Mouse (Mus musculus) lung, postnatal 25 days (tissue): ENCODE data around the gene Errfi1.

Experiments used
- DNase-seq: peaks from one replicate; pipeline ENCODE4 v3.0.0; 2022; ENCODE audit warnings: low spot score

Errfi1 gene

GRCm38 (mm10) chr4:150853680-150854461, at the start of gene Errfi1:
Errfi1 (plus strand) TSS chr4:150853919.
- DNase-seq, result peak; percentile 81

GRCm38 (mm10) chr4:150804204-150804603, 49.5 kb upstream of the Errfi1 start:
- DNase-seq, result no peak

GRCm38 (mm10) chr4:150807727-150808470, 45.8 kb upstream of the Errfi1 start:
- peak; percentile 31 for DNase-seq

GRCm38 (mm10) chr4:150808471-150808847, 45.3 kb upstream of the Errfi1 start:
- peak; percentile 53 for DNase-seq

GRCm38 (mm10) chr4:150809323-150809722, 44.4 kb upstream of the Errfi1 start:
- no peak for DNase-seq

GRCm38 (mm10) chr4:150815144-150815543, 38.6 kb upstream of the Errfi1 start:
- no peak for DNase-seq

GRCm38 (mm10) chr4:150816414-150816951, 37.2 kb upstream of the Errfi1 start:
- DNase-seq, result no peak

GRCm38 (mm10) chr4:150819126-150819910, 34.4 kb upstream of the Errfi1 start:
- DNase-seq, result peak; percentile 62

- peak; percentile 68 for DNase-seq
These were observed 32.3 kb upstream of the Errfi1 start for GRCm38 (mm10) chr4:150821381-150821780.

- DNase-seq, result no peak
These were observed 31.1 kb upstream of the Errfi1 start for GRCm38 (mm10) chr4:150822624-150823023.

- no peak for DNase-seq
These were observed 29.9 kb upstream of the Errfi1 start for GRCm38 (mm10) chr4:150823614-150824480.

- DNase-seq, result peak; percentile 86
These were observed 28.8 kb upstream of the Errfi1 start for GRCm38 (mm10) chr4:150824877-150825276.

GRCm38 (mm10) chr4:150825531-150825930, 28.2 kb upstream of the Errfi1 start:
- DNase-seq, result peak; percentile 89

- DNase-seq, result no peak
These were observed 22.4 kb upstream of the Errfi1 start for GRCm38 (mm10) chr4:150831321-150831720.

GRCm38 (mm10) chr4:150831941-150832340, 21.8 kb upstream of the Errfi1 start:
- DNase-seq, result no peak

- DNase-seq, result no peak
These were observed 18.6 kb upstream of the Errfi1 start for GRCm38 (mm10) chr4:150835163-150835562.

GRCm38 (mm10) chr4:150836258-150836657, 17.5 kb upstream of the Errfi1 start:
- DNase-seq, result no peak

GRCm38 (mm10) chr4:150836961-150837360, 16.8 kb upstream of the Errfi1 start:
- no peak for DNase-seq

- DNase-seq, result peak; percentile 83
These were observed 16.3 kb upstream of the Errfi1 start for GRCm38 (mm10) chr4:150837458-150837857.

- DNase-seq, result no peak
These were observed 11.7 kb upstream of the Errfi1 start for GRCm38 (mm10) chr4:150842045-150842444.

- DNase-seq, result no peak
These were observed 10.5 kb upstream of the Errfi1 start for GRCm38 (mm10) chr4:150843181-150843580.
